Mouse (Mus musculus) liver, embryonic 14.5 days (tissue): Measurements from ENCODE around the gene Notch2. TPM values are rescaled to one million over a fixed set of nuclear protein-coding genes. Genes with fewer than 3 reads are reported as not detected.

Experiments used
- ATAC-seq: fragments of 200-750 bp; cut with Nextera tagmentation; 2 replicates; pipeline ENCODE4 v1.8.0; 2017; ENCODE audit warnings: moderate number of reproducible peaks, mild to moderate bottlenecking, moderate library complexity; ENCODE audit not compliant: insufficient read depth
- DNase-seq, 3 experiments: peaks; one replicate each; pipeline ENCODE4 v3.0.0-alpha.2; 2012 to 2013; ENCODE audit warnings: low read depth in 3 of 3, low spot score in 3 of 3
- H3K27ac ChIP-seq: fragments of 300-500 bp; sonication (generic); 2 replicates; pipeline ENCODE4 v1.5.1; 2014; ENCODE audit warnings: moderate library complexity, mild to moderate bottlenecking, control low read depth, inconsistent platforms
- H3K27me3 ChIP-seq: fragments of 300-500 bp; sonication (generic); 2 replicates; pipeline ENCODE4 v1.6.1; 2014; ENCODE audit warnings: mild to moderate bottlenecking, low read length, moderate library complexity; ENCODE audit not compliant: control insufficient read depth, insufficient read depth
- H3K36me3 ChIP-seq: fragments of 300-500 bp; sonication (generic); replicated peaks from 2 replicates; pipeline ENCODE4 v1.6.1; 2014; ENCODE audit warnings: low read depth; ENCODE audit not compliant: control insufficient read depth, insufficient read depth
- H3K4me1 ChIP-seq, 2 experiments: fragments of 200-500 bp in 1 of 2; fragments of 300-500 bp in 1 of 2; sonication (generic) in 1 of 2; replicated peaks; 2 replicates each; pipeline ENCODE4 v1.6.1; 2012 to 2014; ENCODE audit warnings: antibody characterized with exemption in 1 of 2, inconsistent platforms in 1 of 2, low read length in 1 of 2; ENCODE audit not compliant: control insufficient read depth in 2 of 2, insufficient read depth in 2 of 2
- H3K4me2 ChIP-seq: fragments of 300-500 bp; sonication (generic); 2 replicates; pipeline ENCODE4 v1.6.1; 2014; ENCODE audit warnings: low read depth, mild to moderate bottlenecking, control low read depth, moderate library complexity
- H3K4me3 ChIP-seq, 2 experiments: fragments of 200-500 bp in 1 of 2; fragments of 300-500 bp in 1 of 2; sonication (generic) in 1 of 2; 2 replicates each; pipeline ENCODE4 v1.5.1; 2012 to 2014; ENCODE audit warnings: low read depth in 2 of 2, low read length in 2 of 2, mild to moderate bottlenecking in 2 of 2, control low read depth in 1 of 2, inconsistent platforms in 1 of 2, moderate library complexity in 1 of 2; ENCODE audit not compliant: insufficient read depth in 1 of 2
- H3K9ac ChIP-seq: fragments of 300-500 bp; sonication (generic); replicated peaks from 2 replicates; pipeline ENCODE4 v1.6.1; 2014; ENCODE audit warnings: mild to moderate bottlenecking, control low read depth, moderate library complexity
- H3K9me3 ChIP-seq: fragments of 300-500 bp; sonication (generic); 2 replicates; pipeline ENCODE4 v1.6.1; 2016; ENCODE audit warnings: low read length, mixed read lengths; ENCODE audit not compliant: control insufficient read depth
- CTCF ChIP-seq: IDR thresholded peaks from 2 replicates; pipeline ENCODE4 v1.5.1; 2016; ENCODE audit warnings: antibody characterized with exemption, low read depth, control low read depth
- EP300 ChIP-seq: IDR thresholded peaks from 2 replicates; pipeline ENCODE4 v1.6.1; 2016; ENCODE audit warnings: antibody characterized with exemption, low read depth
- WGBS: fragments of 180-500 bp; shearing (Covaris S2); extraction: QIAGEN DNeasy Blood & Tissue Kit; methylation state at CpG from one replicate; pipeline ENCODE4 v1.1.7; 2014; ENCODE audit not compliant: insufficient replicate concordance; 5-methylcytosine and 5-hydroxymethylcytosine counted together
- polyA plus RNA-seq, 2 experiments: library from polyadenylated mRNA; depleted of rRNA in 1 of 2; stranded (reverse) in 1 of 2; unstranded in 1 of 2; fragments of >200 nt; fragmentation: Nextera tagmentation in 1 of 2; extraction: Ambion mirVana in 1 of 2; gene quantifications; 2 replicates each; pipeline versions ENCODE4 v1.2.1 to v1.2.3; 2012 to 2014

The Notch2 gene
- polyA plus RNA-seq, 2 experiments: 3.0 to 5.4 TPM

DNA sequence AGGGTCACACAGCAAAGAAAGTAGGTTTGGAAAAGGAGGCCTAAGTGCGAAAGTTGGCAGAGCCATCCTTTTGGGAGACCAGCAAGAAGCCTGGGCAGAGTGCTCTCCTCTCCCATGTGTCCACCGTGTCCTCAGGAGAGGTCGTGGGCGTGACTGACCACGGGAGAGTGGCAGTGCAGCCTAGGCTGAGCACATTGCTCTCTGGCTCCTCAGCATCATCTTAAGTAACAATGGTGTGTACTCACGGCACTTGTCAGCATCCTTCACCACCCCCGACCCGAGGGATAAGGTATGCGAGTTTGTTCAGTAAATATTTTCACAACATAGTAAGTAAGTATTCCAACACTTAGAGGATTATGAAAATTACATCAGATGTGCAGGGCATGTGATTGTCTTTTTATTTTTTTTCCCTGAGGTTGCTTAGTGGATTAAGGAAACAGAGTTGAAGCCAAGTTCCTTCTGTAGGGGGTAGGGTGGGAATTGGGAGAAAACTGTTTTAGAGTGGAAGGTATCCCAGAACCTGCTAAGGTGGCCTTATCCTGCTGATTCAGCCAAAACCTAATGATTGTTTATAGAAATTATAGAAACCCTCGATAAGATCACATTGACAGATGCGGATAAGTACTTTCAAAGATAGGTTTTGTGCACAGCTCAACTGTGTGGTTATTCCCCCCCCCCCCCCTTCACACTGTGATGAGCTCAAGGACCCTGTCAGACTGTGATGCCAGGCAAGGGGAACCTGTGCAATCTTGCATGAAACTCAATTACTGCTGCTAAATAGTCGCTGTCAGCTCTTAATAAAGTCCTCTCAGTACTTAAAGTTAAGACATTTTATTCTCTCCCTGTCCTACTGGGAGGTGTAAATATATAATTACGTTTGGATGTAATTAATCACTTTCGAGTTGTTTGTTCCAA, 37.4 kb downstream of the Notch2 start:
- H3K4me1 ChIP-seq: peaks cover 22 to 28% of the 10 kb centered on the region in 2 experiments
- H3K27me3 ChIP-seq: no peaks in the 10 kb centered on the region
- no peak overlapping the region for H3K9ac ChIP-seq
- TF ChIP-seq CTCF (no peak), EP300 (no peak)
- DNase-seq: no peak
- no peak overlapping the region for H3K27ac ChIP-seq
- H3K4me2 ChIP-seq: no peak overlapping the region
- no peaks in the 10 kb centered on the region for H3K9me3 ChIP-seq
- ATAC-seq: no peak
- H3K36me3 ChIP-seq: no peaks in the 10 kb centered on the region
- H3K4me3 ChIP-seq: no peak overlapping the region
- 69% methylated on average over 14 of the region's 14 CpGs for WGBS

DNA sequence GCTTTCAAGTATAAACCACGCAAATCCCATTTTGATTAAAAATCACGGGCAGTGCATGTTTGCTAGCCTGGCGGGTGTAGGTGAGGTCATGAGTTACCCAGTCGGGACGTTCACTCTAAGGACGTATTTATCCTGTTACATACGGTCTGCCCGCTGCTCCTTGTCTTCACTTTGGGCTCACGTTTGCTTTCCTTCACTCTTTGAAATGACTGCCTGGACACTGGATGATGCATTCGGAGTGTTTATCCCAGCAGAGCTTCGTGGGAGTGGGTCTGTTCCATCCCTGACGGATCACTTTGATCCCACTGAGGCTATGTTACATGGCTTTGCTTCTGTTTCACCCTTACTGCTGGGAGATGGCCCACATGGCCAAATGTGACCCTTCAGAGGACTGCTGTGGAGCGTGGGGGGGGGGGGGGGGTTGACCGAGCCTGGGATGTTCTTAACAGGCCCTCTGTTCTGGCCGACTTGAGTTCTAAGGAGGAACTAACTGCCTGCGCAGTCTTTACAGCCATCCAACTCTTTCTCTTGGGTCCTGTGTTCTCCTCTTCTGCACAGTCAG, 38.2 kb downstream of the Notch2 start:
- no peak overlapping the region for H3K4me3 ChIP-seq
- no peaks in the 10 kb centered on the region for H3K36me3 ChIP-seq
- no peaks in the 10 kb centered on the region for H3K27me3 ChIP-seq
- no peaks in the 10 kb centered on the region for H3K9me3 ChIP-seq
- TF ChIP-seq EP300 (no peak), CTCF (no peak)
- H3K4me2 ChIP-seq: no peak overlapping the region
- 67% methylated on average over 16 of the region's 16 CpGs for WGBS
- H3K9ac ChIP-seq: no peak overlapping the region
- H3K27ac ChIP-seq: no peak overlapping the region
- DNase-seq: no peak
- peaks cover 19 to 25% of the 10 kb centered on the region in 2 experiments for H3K4me1 ChIP-seq
- ATAC-seq: no peak

DNA sequence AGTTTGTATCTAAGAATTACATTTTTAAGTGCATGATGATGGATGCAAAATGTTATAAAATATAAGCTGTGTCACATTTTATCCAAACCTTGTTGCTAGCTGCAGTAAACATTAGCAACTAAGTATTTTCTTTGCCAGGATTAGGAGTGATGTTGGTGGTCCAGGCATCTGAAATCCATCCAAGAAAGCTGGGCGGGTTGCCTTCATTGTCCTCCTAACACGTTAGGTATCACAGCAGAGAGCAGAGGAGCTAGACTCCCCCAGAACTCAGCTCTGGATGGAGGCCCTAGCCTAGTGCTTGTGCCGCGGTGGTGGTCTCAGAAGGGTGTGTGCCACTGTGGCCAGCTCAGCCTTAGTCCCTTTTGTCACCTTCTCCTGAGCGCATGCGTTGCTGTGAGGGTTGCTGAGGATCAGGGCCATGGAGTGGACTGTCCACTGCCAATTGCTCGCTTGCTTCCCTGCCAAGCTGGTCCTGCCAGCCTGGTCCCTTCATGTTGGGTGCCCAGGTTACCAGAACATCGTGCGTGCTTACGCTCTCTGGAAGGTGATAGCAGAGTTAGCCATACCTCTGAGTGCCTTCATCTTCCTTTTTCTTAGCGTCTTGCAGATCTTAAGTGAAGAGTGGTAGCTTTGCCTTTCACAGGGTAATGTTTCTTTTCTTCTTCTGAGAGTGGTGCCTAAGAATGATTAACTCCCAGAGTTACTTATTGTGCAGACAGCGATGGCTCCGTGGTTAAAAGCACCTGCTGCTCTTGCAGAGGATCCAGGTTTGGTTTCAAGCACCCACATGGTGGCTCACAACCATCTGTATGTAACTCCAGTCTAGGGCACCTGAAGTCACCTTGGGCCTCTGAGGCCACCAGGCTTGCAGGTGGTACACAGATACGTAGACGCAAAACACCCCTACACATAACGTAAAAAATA, 39.4 kb downstream of the Notch2 start:
- no peak for ATAC-seq
- peaks cover 17 to 26% of the 10 kb centered on the region in 2 experiments for H3K4me1 ChIP-seq

DNA sequence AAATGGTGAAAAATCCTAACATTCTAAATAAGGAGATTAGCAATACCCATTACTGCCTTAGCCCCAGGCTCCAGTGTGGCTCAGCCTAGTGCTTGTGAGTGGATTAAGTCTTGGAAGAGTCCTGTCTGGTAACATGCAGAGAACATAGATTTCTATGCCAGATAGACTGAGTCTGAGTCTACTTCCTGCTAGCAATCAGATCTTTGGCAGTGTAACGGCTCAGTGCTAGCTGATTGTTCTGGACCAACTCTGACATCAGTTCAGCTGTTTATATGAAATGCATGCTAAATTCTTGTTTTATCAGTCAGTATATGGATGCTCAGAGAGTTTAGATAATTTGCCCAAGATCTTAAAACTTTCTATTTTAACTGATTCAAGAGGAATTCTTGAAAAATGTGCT, 40.5 kb downstream of the Notch2 start:
- no peak overlapping the region for H3K27ac ChIP-seq
- H3K4me1 ChIP-seq: peaks cover 17 to 26% of the 10 kb centered on the region in 2 experiments
- H3K9ac ChIP-seq: no peak overlapping the region
- DNase-seq (no peak), ATAC-seq (no peak)
- no peaks in the 10 kb centered on the region for H3K9me3 ChIP-seq
- TF ChIP-seq EP300: no peak
- TF ChIP-seq CTCF: no peak
- no peaks in the 10 kb centered on the region for H3K36me3 ChIP-seq
- 17% methylated on average over 1 of the region's 1 CpGs for WGBS
- no peak overlapping the region for H3K4me3 ChIP-seq
- no peak overlapping the region for H3K4me2 ChIP-seq
- no peaks in the 10 kb centered on the region for H3K27me3 ChIP-seq

More for the DNA sequence above, 39.4 kb downstream of the Notch2 start:
- Histone ChIP-seq H3K9ac (no peak overlapping the region), H3K27me3 (no peaks in the 10 kb centered on the region), H3K9me3 (no peaks in the 10 kb centered on the region), H3K4me2 (no peak overlapping the region), H3K27ac (no peak overlapping the region), H3K36me3 (no peaks in the 10 kb centered on the region), H3K4me3 (no peak overlapping the region)
- TF ChIP-seq CTCF (no peak), EP300 (no peak)
- DNase-seq: no peak
- 82% methylated on average over 16 of the region's 16 CpGs for WGBS
